In genomic region chr1:61103581-61103980, GRCm38 (mm10) we compare ENCODE assay signal across 21 mouse cellular contexts.
DNase-seq lines count a peak whose midpoint lies in the region; ATAC-seq and TF ChIP-seq lines count a peak whose summit lies in the region.
"Had no signal": no experiment of that assay in that cellular context is flagged by ENCODE, and none has a peak within 500 bp of the region (broad histone marks: within the 10 kb centered on the region; RNA-seq: fewer than 3 reads in every experiment).

No protein-coding gene starts in this region.

- 77% methylated on average over 12 of the region's 12 CpGs for WGBS in heart, embryonic 10.5 days
- WGBS in limb, embryonic 12.5 days, result 30% methylated on average over 12 of the region's 12 CpGs
- 68% methylated on average over 12 of the region's 12 CpGs for WGBS in limb, embryonic 10.5 days
- 36% methylated on average over 12 of the region's 12 CpGs for WGBS in embryonic facial prominence, embryonic 14.5 days
- 32% methylated on average over 12 of the region's 12 CpGs for WGBS in limb, embryonic 14.5 days

- H3K36me3 ChIP-seq in heart, embryonic 10.5 days, result no peaks in the 10 kb centered on the region
- no peaks in the 10 kb centered on the region for H3K36me3 ChIP-seq in limb, embryonic 12.5 days
- no peaks in the 10 kb centered on the region for H3K36me3 ChIP-seq in limb, embryonic 10.5 days
- H3K36me3 ChIP-seq in embryonic facial prominence, embryonic 14.5 days (ENCODE audit: control insufficient read depth, insufficient read depth, low read length), result no peaks in the 10 kb centered on the region
- H3K36me3 ChIP-seq in limb, embryonic 14.5 days (ENCODE audit: control insufficient read depth, insufficient read depth, low read length), result no peaks in the 10 kb centered on the region
- H3K36me3 ChIP-seq: forebrain, embryonic 12.5 days; liver, embryonic 15.5 days; stomach, embryonic 15.5 days had no signal

- H3K4me1 ChIP-seq in heart, embryonic 10.5 days, result no peaks in the 10 kb centered on the region
- peaks cover 17% of the 10 kb centered on the region for H3K4me1 ChIP-seq in limb, embryonic 12.5 days (replicated peaks)
- peaks cover 43% of the 10 kb centered on the region for H3K4me1 ChIP-seq in limb, embryonic 10.5 days
- no peaks in the 10 kb centered on the region for H3K4me1 ChIP-seq in embryonic facial prominence, embryonic 14.5 days (ENCODE audit: control insufficient read depth, insufficient read depth, low read length)
- H3K4me1 ChIP-seq in limb, embryonic 14.5 days (ENCODE audit: control insufficient read depth, insufficient read depth, low read length), result peaks cover 10% of the 10 kb centered on the region
- H3K4me1 ChIP-seq: forebrain, embryonic 12.5 days; liver, embryonic 15.5 days; stomach, embryonic 15.5 days had no signal

- ATAC-seq in limb, embryonic 12.5 days (ENCODE audit: insufficient number of reproducible peaks, insufficient read depth, low FRiP score, low TSS enrichment, low read depth), result no peak
- peak; percentile 63; the same call in 1 of the 2 replicates for ATAC-seq in embryonic facial prominence, embryonic 14.5 days (ENCODE audit: low read depth)
- ATAC-seq in limb, embryonic 14.5 days (ENCODE audit: low FRiP score, low read depth), result peak; percentile 55; the same call in 1 of the 2 replicates
- ATAC-seq: hindbrain, postnatal 0 days; intestine, embryonic 16.5 days had no signal

- peak; percentile 6 to 12 for DNase-seq in heart, postnatal 10 days
- DNase-seq in heart, embryonic 10.5 days (ENCODE audit: low spot score), result no peak
- DNase-seq in limb, embryonic 10.5 days (ENCODE audit: low spot score), result no peak
- peak; percentile 89 for DNase-seq in embryonic facial prominence, embryonic 14.5 days (ENCODE audit: low spot score)
- peak; percentile 73 for DNase-seq in limb, embryonic 14.5 days (ENCODE audit: low spot score)
- no peak for DNase-seq in adrenal gland, postnatal 25 days
- DNase-seq: adrenal gland, postnatal 14 days; cerebellum, adult 8-10 months; layer of hippocampus, postnatal 36 days; liver; right cerebral cortex, adult 18-20 months; right cerebral cortex, postnatal 4 days; thymus, adult 2 months; thymus, postnatal 4 days had no signal

- H3K9me3 ChIP-seq in heart, embryonic 10.5 days, result no peaks in the 10 kb centered on the region
- H3K9me3 ChIP-seq in limb, embryonic 12.5 days, result no peaks in the 10 kb centered on the region
- H3K9me3 ChIP-seq in limb, embryonic 10.5 days (replicated peaks), result no peaks in the 10 kb centered on the region
- no peaks in the 10 kb centered on the region for H3K9me3 ChIP-seq in embryonic facial prominence, embryonic 14.5 days (ENCODE audit: control insufficient read depth, low read length)
- H3K9me3 ChIP-seq in limb, embryonic 14.5 days (ENCODE audit: control insufficient read depth, low read length), result no peaks in the 10 kb centered on the region
- H3K9me3 ChIP-seq: forebrain, embryonic 12.5 days; liver, embryonic 15.5 days; stomach, embryonic 15.5 days had no signal

- no peak for TF ChIP-seq POLR2A in limb, embryonic 14.5 days (IDR thresholded peaks at IDR 0.05; ENCODE audit: borderline replicate concordance, extremely low read depth, insufficient read depth, insufficient read length)

- H3K27me3 ChIP-seq in heart, embryonic 10.5 days (ENCODE audit: insufficient read depth, poor library complexity, severe bottlenecking), result no peaks in the 10 kb centered on the region
- no peaks in the 10 kb centered on the region for H3K27me3 ChIP-seq in limb, embryonic 12.5 days
- H3K27me3 ChIP-seq in limb, embryonic 10.5 days (ENCODE audit: low read depth, poor library complexity, severe bottlenecking), result peaks cover 6% of the 10 kb centered on the region; the same call in 1 of the 2 replicates
- H3K27me3 ChIP-seq in embryonic facial prominence, embryonic 14.5 days (replicated peaks; ENCODE audit: control insufficient read depth, insufficient read depth, low read length), result no peaks in the 10 kb centered on the region
- no peaks in the 10 kb centered on the region for H3K27me3 ChIP-seq in limb, embryonic 14.5 days (ENCODE audit: control insufficient read depth, insufficient read depth, low read length)
- H3K27me3 ChIP-seq: forebrain, embryonic 12.5 days; liver, embryonic 15.5 days; stomach, embryonic 15.5 days had no signal

- intact Hi-C loops in heart, postnatal 10 days (cut with DNase I), result no loop called here

- no peak overlapping the region for H3K4me3 ChIP-seq in heart, embryonic 10.5 days
- H3K4me3 ChIP-seq in limb, embryonic 12.5 days (replicated peaks), result no peak overlapping the region
- H3K4me3 ChIP-seq in limb, embryonic 10.5 days, result no peak overlapping the region
- H3K4me3 ChIP-seq in embryonic facial prominence, embryonic 14.5 days (ENCODE audit: low read depth, low read length), result no peak overlapping the region
- H3K4me3 ChIP-seq in limb, embryonic 14.5 days (replicated peaks; ENCODE audit: low read length), result no peak overlapping the region
- H3K4me3 ChIP-seq: forebrain, embryonic 12.5 days; liver, embryonic 15.5 days; stomach, embryonic 15.5 days had no signal

- peak overlapping the region; percentile 18; the same call in 1 of the 2 replicates for H3K4me2 ChIP-seq in limb, embryonic 12.5 days
- no peak overlapping the region for H3K4me2 ChIP-seq in embryonic facial prominence, embryonic 14.5 days (ENCODE audit: low read depth, low read length)
- H3K4me2 ChIP-seq in limb, embryonic 14.5 days (replicated peaks; ENCODE audit: low read depth, low read length, severe bottlenecking), result peak overlapping the region; percentile 7; the same call in 1 of the 2 replicates
- H3K4me2 ChIP-seq: forebrain, embryonic 12.5 days; liver, embryonic 15.5 days; stomach, embryonic 15.5 days had no signal

- H3K27ac ChIP-seq in heart, embryonic 10.5 days, result no peak overlapping the region
- H3K27ac ChIP-seq in limb, embryonic 12.5 days, result no peak overlapping the region
- no peak overlapping the region for H3K27ac ChIP-seq in limb, embryonic 10.5 days
- H3K27ac ChIP-seq in embryonic facial prominence, embryonic 14.5 days (replicated peaks; ENCODE audit: low read depth, low read length), result no peak overlapping the region
- H3K27ac ChIP-seq in limb, embryonic 14.5 days (replicated peaks; ENCODE audit: low read depth, low read length), result no peak overlapping the region
- H3K27ac ChIP-seq: forebrain, embryonic 12.5 days; hindbrain, postnatal 0 days; liver, embryonic 15.5 days; macrophage; stomach, embryonic 15.5 days had no signal

- no peak overlapping the region for H3K9ac ChIP-seq in limb, embryonic 12.5 days (replicated peaks)
- H3K9ac ChIP-seq in embryonic facial prominence, embryonic 14.5 days (ENCODE audit: low read depth, low read length), result no peak overlapping the region
- no peak overlapping the region for H3K9ac ChIP-seq in limb, embryonic 14.5 days (ENCODE audit: low read depth, low read length, severe bottlenecking)
- H3K9ac ChIP-seq: forebrain, embryonic 12.5 days; liver, embryonic 15.5 days; stomach, embryonic 15.5 days had no signal

Comparison
In these comparisons a context has a peak if more than half of its experiments do, and no peak if none do; other contexts are left out.
1. DNase-seq: peak in heart, postnatal 10 days (2 of 2), embryonic facial prominence, embryonic 14.5 days (single experiment) and limb, embryonic 14.5 days (single experiment); none in heart, embryonic 10.5 days (single experiment), limb, embryonic 10.5 days (single experiment) and adrenal gland, postnatal 25 days (single experiment).